Mouse (Mus musculus) MEL-GATA-1-ER (cell line): ENCODE data around the gene Nipal1.
A peak's percentile ranks its signal among the peaks of the same experiment; 100 is the strongest.

ENCODE experiments used
- DNase-seq: peaks from one replicate; pipeline ENCODE4 v3.0.0-alpha.2; 2012; ENCODE audit warnings: low read depth; ENCODE audit errors: extremely low read depth

Nipal1 gene

DNA sequence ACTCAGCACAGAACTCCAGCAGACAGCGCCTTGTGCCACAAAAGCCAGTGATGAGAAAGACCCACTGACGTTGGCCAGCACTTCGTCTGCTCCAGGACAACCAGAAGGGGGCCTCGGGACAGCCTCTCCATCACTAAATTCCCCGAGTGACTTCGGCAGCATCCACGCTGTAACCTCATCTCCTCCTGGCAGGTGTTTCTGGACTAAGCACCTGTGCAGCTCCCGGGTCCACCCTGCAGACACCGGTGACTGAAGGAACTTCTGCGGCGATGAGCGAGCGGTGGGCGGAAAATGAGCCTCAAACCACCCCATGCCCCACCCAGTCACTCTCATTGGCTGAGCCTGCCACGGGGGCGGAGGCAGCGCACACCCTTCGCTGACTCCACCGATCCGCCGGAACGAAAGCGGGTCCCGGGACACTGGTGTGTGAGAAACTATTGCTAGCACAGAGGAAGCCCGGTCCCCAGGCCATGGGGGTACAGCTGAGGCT lies at the start of gene Nipal1:
TSS of gene Nipal1 (plus strand) at position 378 of the 490 bp plus-strand sequence.
- peak; percentile 42 for DNase-seq

GRCm38 (mm10) chr5:72601006-72601405 lies 46.6 kb upstream of the Nipal1 start:
- DNase-seq: peak; percentile 66

DNA sequence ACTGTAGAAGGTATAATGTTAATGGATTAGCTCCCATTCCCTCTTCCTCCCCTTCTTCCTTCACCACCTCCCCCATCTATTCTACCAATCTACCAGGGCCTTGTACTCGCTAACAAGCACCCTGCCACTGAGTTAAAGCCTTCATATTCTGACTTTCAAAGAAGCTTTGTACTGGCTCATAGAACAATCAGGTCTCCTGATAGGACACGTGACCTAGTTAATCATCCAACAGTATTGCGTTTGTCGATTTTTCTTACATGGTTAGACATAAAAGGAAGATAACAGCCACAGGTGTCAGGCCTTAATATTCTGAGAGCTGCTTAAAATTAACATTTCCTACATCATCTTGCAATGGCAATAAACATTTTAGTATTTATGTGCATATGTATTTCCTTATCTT lies 44.5 kb upstream of the Nipal1 start:
- no peak for DNase-seq

- DNase-seq: no peak
These were observed 30.2 kb upstream of the Nipal1 start for GRCm38 (mm10) chr5:72617413-72617812.

DNA sequence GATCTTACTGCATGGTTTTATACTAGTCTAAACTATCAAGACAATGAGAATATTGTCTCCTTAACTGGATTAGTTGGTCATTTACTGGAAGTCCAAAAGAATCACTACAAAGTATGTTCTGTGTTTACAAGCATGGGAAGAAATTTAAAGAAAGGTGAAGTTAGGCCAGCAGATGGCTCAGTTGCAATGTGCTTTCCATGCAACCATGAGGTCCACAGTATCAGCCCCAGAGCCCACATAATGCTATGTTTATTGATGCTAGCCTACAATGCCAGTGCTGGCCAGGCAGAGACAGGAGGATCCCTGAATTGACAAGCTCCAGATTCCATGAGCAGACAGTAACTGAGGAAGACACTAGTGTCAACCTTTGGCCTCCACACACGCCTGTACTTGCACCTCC lies 26.6 kb upstream of the Nipal1 start:
- no peak for DNase-seq

DNA sequence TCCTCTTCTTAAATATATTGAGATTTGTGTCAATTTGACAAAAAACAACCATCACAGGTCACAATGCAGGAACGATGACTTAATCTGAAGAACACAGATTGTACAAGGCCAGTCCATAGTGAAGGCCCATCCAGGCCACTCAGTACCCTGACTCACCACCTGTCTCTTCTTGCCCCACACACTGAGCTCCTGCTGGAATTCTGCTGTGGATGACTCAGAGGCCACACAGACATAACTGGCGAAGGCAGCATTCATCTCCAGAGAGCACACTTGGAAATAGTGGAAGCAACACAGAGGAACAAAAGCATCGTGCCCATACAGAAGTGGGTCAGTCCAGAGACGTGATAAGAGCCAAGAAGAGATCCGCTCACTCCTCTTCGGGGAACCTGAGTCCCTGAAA lies 17.6 kb upstream of the Nipal1 start:
- no peak for DNase-seq

GRCm38 (mm10) chr5:72634791-72635271 lies 12.8 kb upstream of the Nipal1 start:
- peak; percentile 53 for DNase-seq

DNA sequence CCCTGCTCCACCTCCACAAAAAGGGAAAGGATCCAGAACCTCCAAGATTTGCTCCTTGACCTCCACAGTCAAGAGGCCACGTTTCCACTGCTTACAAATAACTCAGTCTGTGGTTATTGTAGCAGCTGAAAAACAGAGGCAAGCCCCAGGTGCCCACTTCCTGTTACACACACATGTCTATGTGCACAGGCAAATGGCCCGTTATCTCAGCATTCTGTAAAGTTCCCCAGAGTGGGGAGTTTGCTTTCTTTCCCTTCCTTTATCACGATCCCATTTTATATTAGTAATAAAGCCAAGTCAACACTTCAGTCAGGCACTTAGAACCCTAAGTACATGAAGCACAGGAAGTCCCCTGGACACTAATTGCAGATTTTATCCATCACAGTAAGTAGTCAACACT lies 11.5 kb upstream of the Nipal1 start:
- DNase-seq: peak; percentile 46

GRCm38 (mm10) chr5:72636576-72636975 lies 11.0 kb upstream of the Nipal1 start:
- no peak for DNase-seq

DNA sequence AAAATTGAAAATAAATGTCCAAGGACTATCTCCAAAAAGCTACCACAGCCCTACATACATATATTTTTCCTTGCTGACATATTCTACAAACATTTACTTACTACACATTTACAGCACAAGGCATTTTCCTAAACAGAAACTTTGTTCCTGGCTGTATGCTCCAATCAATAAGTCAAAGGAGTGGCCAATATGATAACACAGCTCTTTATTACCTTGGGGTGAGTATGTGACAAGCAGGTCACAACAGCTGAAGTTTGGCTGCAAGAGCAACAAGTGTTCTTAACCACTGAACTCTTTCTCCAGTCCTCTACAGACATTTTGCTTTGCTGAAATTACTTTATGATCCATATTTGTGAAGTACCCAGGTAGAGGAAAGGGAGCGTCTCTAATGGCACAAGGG lies 7.5 kb upstream of the Nipal1 start:
- no peak for DNase-seq

GRCm38 (mm10) chr5:72643655-72644054 lies 3.9 kb upstream of the Nipal1 start:
- no peak for DNase-seq

DNA sequence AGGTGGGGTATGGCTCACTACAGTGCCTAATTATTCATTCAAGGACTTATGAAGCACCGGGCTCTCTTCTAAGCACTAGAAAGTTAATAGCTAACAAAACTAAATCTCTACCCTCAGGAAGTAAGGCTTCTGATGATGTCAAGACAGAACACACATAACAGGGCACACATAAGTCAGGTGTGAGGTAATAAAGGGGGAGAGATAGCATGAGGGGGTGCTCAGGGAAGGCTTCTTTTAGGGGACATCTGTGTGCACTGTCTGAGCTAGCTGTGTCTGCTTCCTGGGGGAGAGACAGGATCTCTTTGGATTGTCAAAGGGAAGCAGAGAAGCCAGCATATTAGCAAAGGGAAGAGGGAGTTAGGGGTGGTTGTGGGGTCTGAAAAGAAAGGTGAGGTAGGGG lies 3.4 kb upstream of the Nipal1 start, which contains the start of gene Cnga1:
TSS of gene Cnga1 (minus strand) at position 101 of the 400 bp plus-strand sequence.
- DNase-seq: no peak

GRCm38 (mm10) chr5:72646131-72646530 lies 1.5 kb upstream of the Nipal1 start:
- DNase-seq: peak; percentile 39

GRCm38 (mm10) chr5:72646996-72647395 lies 599 bp upstream of the Nipal1 start:
- DNase-seq: no peak

DNA sequence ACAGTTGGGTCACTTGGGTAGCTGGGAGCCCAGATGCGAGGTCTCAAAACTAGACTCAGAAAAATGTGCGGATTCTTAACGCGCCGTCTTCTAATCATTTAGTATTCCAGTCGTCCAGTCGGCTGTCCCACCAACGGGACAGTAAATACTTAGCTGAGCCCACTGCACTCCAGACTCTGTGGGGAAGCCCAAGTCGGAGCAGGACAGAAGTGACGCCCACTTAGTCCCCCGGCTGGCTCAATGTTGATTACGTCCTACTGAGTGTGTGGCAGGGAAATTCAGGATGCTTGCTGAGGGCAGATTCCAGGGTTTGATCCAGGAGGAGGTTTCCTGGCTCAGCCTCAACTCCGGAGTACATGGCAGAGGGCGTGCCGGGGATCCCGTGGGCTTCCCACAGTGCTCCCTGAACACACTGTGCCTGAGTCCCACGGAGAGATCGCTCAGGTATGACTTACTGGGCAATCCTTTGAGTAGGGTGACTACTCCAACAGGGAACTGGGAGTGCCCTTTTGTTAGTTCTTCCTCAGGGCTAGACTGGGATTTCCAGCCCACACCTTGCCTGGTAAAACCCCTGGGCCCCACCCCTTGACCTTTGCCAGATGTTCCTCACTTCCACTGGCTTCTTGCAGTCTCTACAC lies 482 bp downstream of the Nipal1 start:
- no peak for DNase-seq

GRCm38 (mm10) chr5:72648987-72649735 lies 1.6 kb downstream of the Nipal1 start:
- DNase-seq: no peak

GRCm38 (mm10) chr5:72653068-72653674 lies 5.6 kb downstream of the Nipal1 start:
- no peak for DNase-seq

GRCm38 (mm10) chr5:72656270-72656791 lies 8.7 kb downstream of the Nipal1 start:
- no peak for DNase-seq

GRCm38 (mm10) chr5:72658375-72658774 lies 10.8 kb downstream of the Nipal1 start:
- no peak for DNase-seq

- DNase-seq: no peak
These were observed 13.6 kb downstream of the Nipal1 start for GRCm38 (mm10) chr5:72661051-72661781.

DNA sequence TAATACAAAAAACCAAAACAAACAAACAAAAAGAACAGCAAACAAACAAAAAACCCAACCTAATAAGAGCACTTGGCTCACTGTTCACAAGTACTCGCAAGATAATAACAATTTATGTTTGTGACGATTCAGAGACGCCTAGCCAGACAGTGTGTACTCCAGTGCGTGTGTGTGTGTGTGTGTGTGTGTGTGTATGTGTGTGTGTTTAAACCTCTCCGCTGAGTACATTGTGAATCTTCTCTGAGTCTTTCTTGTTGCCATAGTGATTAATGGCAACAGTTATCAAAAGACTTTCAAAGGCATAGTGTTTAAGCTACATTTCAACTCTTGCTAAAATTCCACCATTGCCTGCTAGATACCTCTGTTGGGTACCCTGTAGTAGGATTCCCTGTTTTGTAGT lies 16.5 kb downstream of the Nipal1 start:
- no peak for DNase-seq
